In genomic region chr17:35262664-35263522, GRCm38 (mm10) we compare ENCODE assay signal across 8 mouse cellular contexts. TPM values are rescaled to one million over a fixed set of nuclear protein-coding genes. Genes with fewer than 3 reads are reported as not detected.
DNase-seq lines count a peak whose midpoint lies in the region; ATAC-seq and TF ChIP-seq lines count a peak whose summit lies in the region.

Gene H2-D1 (plus strand): TSS chr17:35262730.

- no peaks in the 10 kb centered on the region for H3K27me3 ChIP-seq in forebrain, postnatal 0 days (ENCODE audit: insufficient read depth, low read length)
- H3K27me3 ChIP-seq in lung, embryonic 15.5 days: peaks cover 30% of the 10 kb centered on the region; the same call in 1 of the 2 replicates

- DNase-seq in ES-E14 (ENCODE audit: low read depth, low spot score): no peak
- peak; percentile 97 to 98 for DNase-seq in cerebellum, adult 18-20 months
- peak; percentile 93 for DNase-seq in forebrain, postnatal 0 days
- DNase-seq in heart, postnatal 4 days: peak; percentile 98
- DNase-seq in layer of hippocampus, adult 8-10 months (ENCODE audit: low spot score in 2 of 2): peak; percentile 89 to 97
- DNase-seq in ovary, adult 18-20 months (ENCODE audit: low spot score): peak; percentile 86
- peak; percentile 93 for DNase-seq in thymus, postnatal 0 days (ENCODE audit: low spot score)

- no peak for TF ChIP-seq CTCF in forebrain, postnatal 0 days (IDR thresholded peaks at IDR 0.05; ENCODE audit: low read depth)

- peak within 1 kb of the TSS; percentile 92 for H3K4me2 ChIP-seq in forebrain, postnatal 0 days (ENCODE audit: low read depth)
- peak within 1 kb of the TSS; percentile 98 for H3K4me2 ChIP-seq in lung, embryonic 15.5 days

- H3K36me3 ChIP-seq in ES-E14 (ENCODE audit: control insufficient read depth, insufficient read depth, low read length, poor library complexity, severe bottlenecking): no peaks in the 10 kb centered on the region
- no peaks in the 10 kb centered on the region for H3K36me3 ChIP-seq in forebrain, postnatal 0 days (ENCODE audit: insufficient read depth)
- H3K36me3 ChIP-seq in lung, embryonic 15.5 days: no peaks in the 10 kb centered on the region

- peak within 1 kb of the TSS; percentile 67 to 87 for H3K4me3 ChIP-seq in ES-E14 (ENCODE audit: insufficient read depth in 1 of 2, low read depth in 1 of 2, low read length in 2 of 2, poor library complexity in 1 of 2, severe bottlenecking in 1 of 2)
- H3K4me3 ChIP-seq in forebrain, postnatal 0 days (ENCODE audit: low read depth, low read length): peak within 1 kb of the TSS; percentile 65
- peak within 1 kb of the TSS; percentile 67 for H3K4me3 ChIP-seq in lung, embryonic 15.5 days

- no peaks in the 10 kb centered on the region for H3K9me3 ChIP-seq in ES-E14 (ENCODE audit: control insufficient read depth, insufficient read depth, low read depth, low read length)
- H3K9me3 ChIP-seq in forebrain, postnatal 0 days (ENCODE audit: low read length): no peaks in the 10 kb centered on the region
- no peaks in the 10 kb centered on the region for H3K9me3 ChIP-seq in lung, embryonic 15.5 days

- no peak within 1 kb of the TSS for H3K27ac ChIP-seq in ES-E14 (ENCODE audit: insufficient read depth, low read depth, low read length, poor library complexity, severe bottlenecking)
- no peak within 1 kb of the TSS for H3K27ac ChIP-seq in forebrain, postnatal 0 days (ENCODE audit: low read depth, low read length)
- no peak within 1 kb of the TSS for H3K27ac ChIP-seq in lung, embryonic 15.5 days

- in situ Hi-C loops in ES-E14 (cut with MboI; ENCODE audit: low sequenced_read_pairs in 2 of 2, unreplicated experiment in 2 of 2): no loop called here

- WGBS in forebrain, postnatal 0 days: 2% methylated on average over 71 of the region's 73 CpGs
- 1% methylated on average over 73 of the region's 73 CpGs for WGBS in lung, embryonic 15.5 days

- peak within 1 kb of the TSS; percentile 82 for H3K9ac ChIP-seq in ES-E14 (ENCODE audit: insufficient read depth, low read depth, low read length, poor library complexity, severe bottlenecking)
- peak within 1 kb of the TSS; percentile 68 for H3K9ac ChIP-seq in forebrain, postnatal 0 days
- H3K9ac ChIP-seq in lung, embryonic 15.5 days: peak within 1 kb of the TSS; percentile 49

- peaks cover 0 to 7% of the 10 kb centered on the region in 2 experiments; a peak in 2 of 4 replicates for H3K4me1 ChIP-seq in ES-E14 (ENCODE audit: control insufficient read depth in 2 of 2, insufficient read depth in 2 of 2, low read length in 2 of 2, poor library complexity in 1 of 2)
- H3K4me1 ChIP-seq in forebrain, postnatal 0 days (ENCODE audit: insufficient read depth): no peaks in the 10 kb centered on the region
- 0 out of 2 replicates have a peak, but pooled peaks cover 5% of the 10 kb centered on the region for H3K4me1 ChIP-seq in lung, embryonic 15.5 days

- peak; percentile 95 for ATAC-seq in forebrain, postnatal 0 days
- peak; percentile 84 for ATAC-seq in lung, embryonic 15.5 days (ENCODE audit: borderline replicate concordance, extremely low read depth, low FRiP score, low TSS enrichment)

TF ChIP-seq in ES-E14, 5 proteins besides CTCF, POLR2A, EP300 and RAD21:
- TF ChIP-seq ZNF384 (IDR thresholded peaks at IDR 0.05; ENCODE audit: low read depth, low read length) (no peak), CHD2 (IDR thresholded peaks at IDR 0.05; ENCODE audit: low read depth, low read length) (peak; percentile 94)

RNA-seq across cellular contexts. Expression of gene H2-D1, which starts in this region (rescaled TPM):
- 30.1 and 44.9 TPM in 2 replicates for total RNA-seq in ES-E14 (2012; rRNA removed)
- total RNA-seq in forebrain, postnatal 0 days (2014; rRNA removed): 54.9 and 63.3 TPM in 2 replicates
- 74.5 and 95.9 TPM in 2 replicates for polyA plus RNA-seq in forebrain, postnatal 0 days (2015; fragmentation: Nextera tagmentation; extraction: Ambion mirVana)
- 10 to 100 TPM; 45.9 to 50.4 TPM for total RNA-seq in heart, postnatal 4 days (2021)
- 100 to 1,000 TPM in 2 of 4 experiments, 10 to 100 TPM in 2; 23.2 to 135 (median 64.4) TPM for total RNA-seq in layer of hippocampus, adult 8-10 months (2022)
- 114 and 138 TPM in 2 replicates for polyA plus RNA-seq in lung, embryonic 15.5 days (2015; fragmentation: Nextera tagmentation; extraction: Ambion mirVana)
- 441 and 555 TPM in 2 replicates for polyA plus RNA-seq in thymus, postnatal 0 days (2015; fragmentation: Nextera tagmentation; extraction: Ambion mirVana)
